Mouse (Mus musculus): ENCODE measurements around the gene Epx. TPM values are rescaled to one million over a fixed set of nuclear protein-coding genes. Genes with fewer than 3 reads are reported as not detected.
"Not testable (repeated sequence)": the region's sequence is repeated elsewhere in the genome, so short reads cannot be mapped to it uniquely, and the experiment has no call there.

The Epx gene
- not detected for total RNA-seq (2021)
- long read RNA-seq, experiment 1 = 0 reads
- long read RNA-seq, experiment 2 = 0 reads

DNA sequence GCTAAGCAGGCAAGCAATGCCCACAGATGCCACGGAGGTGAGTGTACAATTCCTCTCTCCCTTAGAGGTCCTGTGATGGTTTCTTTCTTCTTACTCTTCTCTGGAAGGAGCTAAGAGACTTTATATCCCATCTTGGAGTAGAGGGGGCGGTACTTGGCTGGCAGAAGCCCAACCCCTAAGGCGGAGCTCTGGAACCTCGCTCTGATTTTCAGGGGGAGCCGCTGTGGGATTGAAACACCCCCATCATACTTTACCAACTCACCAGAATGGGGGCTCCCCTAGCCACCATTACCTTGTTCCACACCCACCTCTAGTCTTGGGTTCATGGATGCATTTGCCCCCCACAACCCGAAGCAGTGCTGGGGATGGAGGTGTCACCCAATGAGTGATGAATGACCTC, at the start of gene Epx:
Epx (minus strand) TSS at position 101 of the 400 bp plus-strand sequence.
- no peak for DNase-seq
- intact Hi-C loops (cut with DNase I; ENCODE audit: low total_unique reads) = no loop called here

DNA sequence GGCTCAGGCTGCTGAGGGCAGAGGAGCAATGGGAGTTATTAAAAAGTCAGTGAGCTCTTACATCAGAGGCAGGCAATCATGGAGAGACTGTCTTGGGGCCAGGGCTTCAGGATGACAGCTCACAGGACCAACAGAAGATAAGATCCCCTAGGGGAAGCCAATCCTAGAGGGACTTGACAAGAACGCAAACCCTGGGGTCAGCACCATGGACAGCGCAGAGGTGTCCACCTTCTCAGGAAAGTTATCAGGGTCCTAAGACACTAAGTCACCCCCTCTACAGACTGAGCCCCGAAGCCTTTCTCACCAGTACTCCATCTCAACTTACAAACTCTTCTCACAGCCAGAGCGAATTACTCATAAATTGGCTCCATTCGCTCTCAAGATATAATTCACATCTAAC, 45.6 kb upstream of the Epx start, which contains the start of gene Olfr464:
Olfr464 (minus strand) TSS at position 2 of the 400 bp plus-strand sequence.
- intact Hi-C loops (cut with DNase I; ENCODE audit: low total_unique reads) = no loop called here
- peak; percentile 13 for DNase-seq

DNA sequence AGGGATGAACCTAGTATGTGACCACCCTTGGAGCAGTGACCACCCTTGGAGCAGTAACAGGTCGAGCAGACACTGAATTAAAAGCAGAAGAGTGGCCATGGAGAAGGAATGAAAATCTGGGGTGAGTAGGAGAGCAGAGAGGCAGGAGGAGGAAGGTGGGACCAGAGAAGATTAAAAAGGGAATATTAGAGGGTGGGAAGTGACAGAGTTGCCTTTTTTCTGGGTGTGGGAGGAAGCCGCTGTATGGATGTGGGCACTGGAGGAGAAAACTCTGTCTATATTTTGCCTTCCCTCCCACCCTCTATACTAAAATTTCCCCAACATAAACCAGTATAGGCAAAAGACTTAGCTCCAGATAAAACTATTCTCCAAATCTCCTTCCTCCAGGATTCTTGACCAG, 45.0 kb upstream of the Epx start:
- intact Hi-C loops (cut with DNase I; ENCODE audit: low total_unique reads) = no loop called here
- no peak for DNase-seq

DNA sequence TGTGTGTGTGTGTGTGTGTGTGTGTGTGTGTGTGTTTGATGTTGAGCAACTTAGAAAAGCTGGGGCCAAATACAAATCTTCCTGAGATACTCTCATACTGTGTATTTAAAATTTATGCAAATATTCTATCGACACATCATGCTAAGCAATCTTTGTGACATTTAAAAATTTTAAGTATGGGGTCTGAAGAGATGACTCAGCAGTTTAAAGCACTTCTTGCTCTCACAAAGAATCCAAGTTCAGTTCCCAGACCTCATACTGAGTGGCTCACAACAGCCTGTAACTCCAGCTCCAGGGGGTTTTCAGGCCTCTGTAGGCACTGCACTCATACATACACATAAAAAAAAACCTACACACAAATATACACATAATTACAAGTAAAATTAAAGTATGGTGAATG, 40.7 kb upstream of the Epx start:
- DNase-seq = no peak
- intact Hi-C loops (cut with DNase I; ENCODE audit: low total_unique reads) = no loop called here

DNA sequence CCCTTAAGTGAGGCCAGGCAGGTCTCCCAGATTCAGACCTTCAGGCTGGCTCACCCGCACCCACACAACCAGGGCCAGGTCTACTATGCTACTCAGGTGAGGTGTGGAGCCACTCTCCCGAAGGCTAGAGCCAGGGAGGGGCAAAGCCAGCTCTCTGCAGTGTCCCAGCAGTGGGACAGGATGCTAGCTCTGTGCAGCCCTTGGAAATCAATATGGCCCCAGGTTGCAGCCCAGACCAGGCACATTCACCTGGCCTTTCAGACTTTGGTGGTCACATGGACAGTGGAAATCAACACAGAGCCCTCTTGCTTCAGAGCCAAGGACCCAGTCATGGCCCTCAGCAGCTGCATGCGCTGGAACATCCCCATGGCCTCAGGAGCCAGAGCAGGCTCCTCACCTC, 29.0 kb upstream of the Epx start:
- intact Hi-C loops (cut with DNase I; ENCODE audit: low total_unique reads) = no loop called here
- DNase-seq = no peak

DNA sequence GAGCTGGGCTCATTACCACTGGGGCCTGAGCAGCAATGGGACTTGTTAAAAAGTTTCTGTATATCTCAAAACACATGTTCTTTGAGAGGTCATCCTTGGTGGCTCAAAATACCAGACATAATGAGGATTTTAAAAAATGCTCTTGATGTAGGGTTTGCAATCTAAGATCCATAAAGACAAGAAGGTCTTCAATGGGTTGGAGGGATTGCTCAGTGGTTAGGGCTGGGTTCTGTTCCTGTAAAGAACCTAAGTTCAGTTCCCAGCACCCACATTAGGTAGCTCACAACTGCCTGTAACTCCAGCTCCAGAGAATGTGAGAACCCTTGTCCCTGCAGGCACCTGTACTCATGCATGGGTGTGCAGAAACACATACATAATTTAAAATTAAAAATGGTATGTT, 22.0 kb upstream of the Epx start, which contains the start of gene Olfr463:
Olfr463 (minus strand) TSS at position 101 of the 400 bp plus-strand sequence.
- DNase-seq = no peak
- intact Hi-C loops (cut with DNase I; ENCODE audit: low total_unique reads) = no loop called here

DNA sequence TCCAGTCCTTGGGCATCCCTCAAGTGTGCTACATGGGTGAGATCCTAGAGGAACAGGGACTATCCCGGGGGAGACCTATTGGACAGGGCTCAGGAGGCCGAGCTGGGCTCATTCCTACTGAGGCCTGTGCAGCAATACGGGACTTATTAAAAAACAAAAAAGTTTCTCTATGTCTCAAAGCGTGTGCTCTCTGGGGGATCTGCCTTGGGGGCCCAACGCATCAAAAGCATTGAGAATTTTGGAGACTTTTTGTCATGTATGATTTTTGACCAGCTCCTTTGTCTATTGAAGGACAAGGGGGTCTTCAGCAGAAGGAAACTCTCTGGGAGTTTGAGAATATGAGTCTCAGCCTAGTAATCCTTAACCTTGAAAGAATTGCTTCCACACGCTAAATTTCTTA, 16.8 kb upstream of the Epx start, which contains the start of gene Olfr462:
Olfr462 (minus strand) TSS at position 101 of the 400 bp plus-strand sequence.
- intact Hi-C loops (cut with DNase I; ENCODE audit: low total_unique reads) = no loop called here

DNA sequence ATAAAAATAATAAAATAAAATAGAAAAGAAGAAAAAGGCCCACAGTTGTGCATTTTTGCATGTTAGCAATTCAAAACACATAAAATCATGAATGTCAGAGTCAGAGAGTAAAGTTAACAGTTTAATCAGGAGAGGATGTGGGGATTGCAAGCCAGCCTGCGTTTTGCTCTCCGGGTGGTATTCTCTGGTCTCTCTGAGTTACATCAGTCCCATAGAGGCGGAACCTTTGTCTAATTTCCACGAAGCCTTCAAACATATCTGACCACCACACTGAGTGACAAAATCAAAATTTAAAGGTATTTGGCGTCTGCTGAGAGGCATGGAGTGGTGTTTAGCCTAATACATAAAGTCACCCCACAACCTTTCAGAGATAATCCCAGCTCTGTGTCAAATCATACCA, 9.5 kb upstream of the Epx start:
- DNase-seq = no peak
- intact Hi-C loops (cut with DNase I; ENCODE audit: low total_unique reads) = no loop called here

More for the DNA sequence above, 16.8 kb upstream of the Epx start, which contains the start of gene Olfr462:
- DNase-seq = no peak

DNA sequence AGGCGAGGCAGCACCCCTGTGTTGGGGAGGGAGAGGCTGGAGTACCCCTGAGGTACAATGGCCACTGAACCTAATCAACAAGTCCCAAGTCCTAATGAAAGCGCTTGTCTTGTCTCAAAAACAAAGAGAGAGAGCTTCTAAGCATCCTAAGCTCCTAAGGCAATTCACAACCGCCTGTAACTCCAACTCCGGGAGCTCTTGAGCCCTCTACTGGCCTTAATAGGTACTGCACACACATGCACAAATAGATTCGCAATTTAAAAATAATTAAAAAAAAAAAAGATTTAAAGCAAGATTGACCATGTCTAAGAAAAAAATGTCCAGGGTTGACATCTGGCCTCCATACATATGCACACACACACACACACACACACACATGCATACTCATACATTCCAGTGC, 8.2 kb upstream of the Epx start:
- intact Hi-C loops (cut with DNase I; ENCODE audit: low total_unique reads) = no loop called here
- DNase-seq = no peak

DNA sequence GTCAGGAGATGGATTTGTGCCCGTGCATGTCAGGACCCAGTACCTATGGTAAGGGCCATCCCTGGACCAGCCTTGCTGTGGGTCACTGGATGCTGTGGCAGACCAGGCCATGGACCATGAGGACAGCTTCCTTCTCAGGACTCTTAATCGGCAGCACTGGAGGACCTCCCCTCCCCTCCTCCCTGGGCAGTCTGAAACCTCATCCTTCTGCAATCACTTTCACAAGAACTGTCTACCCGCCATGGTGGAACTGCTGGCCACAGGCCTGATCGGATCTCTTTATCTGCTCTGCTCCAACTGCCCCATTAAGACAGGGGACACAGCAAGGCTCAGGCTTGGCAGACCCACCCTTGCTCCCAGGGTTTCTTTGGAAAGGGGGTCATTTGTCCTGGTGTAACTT, 6.4 kb upstream of the Epx start:
- DNase-seq = no peak
- intact Hi-C loops (cut with DNase I; ENCODE audit: low total_unique reads) = no loop called here

DNA sequence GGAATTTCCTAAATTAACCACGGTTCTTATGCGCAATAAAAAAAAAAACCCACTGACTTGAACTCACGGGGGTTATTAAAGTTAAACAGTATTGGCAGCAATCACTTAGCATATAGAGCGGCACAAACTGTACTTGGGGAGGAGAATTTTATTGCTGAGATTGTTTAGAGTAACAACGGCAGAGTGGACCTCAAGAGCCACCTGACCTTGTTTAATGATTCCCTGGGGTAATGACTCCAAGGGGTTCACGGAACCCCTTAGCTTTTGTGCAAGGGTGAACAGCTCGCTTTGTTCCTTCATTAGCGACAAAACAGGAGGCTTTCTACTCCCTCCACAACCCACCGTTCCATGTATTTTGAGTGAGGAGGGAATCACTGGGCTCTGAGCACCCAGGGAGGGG, 4.5 kb upstream of the Epx start:
- intact Hi-C loops (cut with DNase I; ENCODE audit: low total_unique reads) = no loop called here
- DNase-seq = no peak

DNA sequence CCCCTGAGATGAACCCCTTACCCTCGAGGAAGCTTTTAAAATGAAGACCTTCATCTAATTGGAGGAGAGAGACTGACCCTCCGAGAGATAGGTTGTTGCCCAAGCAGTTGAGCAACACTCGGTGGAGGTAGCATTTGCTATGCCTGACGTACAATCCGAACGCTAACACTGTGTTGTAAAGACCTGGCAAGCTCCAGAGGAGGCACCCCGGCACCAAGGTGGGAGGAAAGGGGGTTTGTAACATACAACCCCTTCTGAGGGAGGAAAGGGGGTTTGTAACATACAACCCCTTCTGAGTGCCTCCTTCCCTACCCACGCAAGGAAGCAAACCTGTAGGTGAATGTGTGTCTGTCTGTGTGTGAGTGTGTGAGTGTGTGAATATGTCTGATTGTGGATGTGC, 3.6 kb downstream of the Epx start:
- intact Hi-C loops (cut with DNase I; ENCODE audit: low total_unique reads) = no loop called here
- DNase-seq = no peak

DNA sequence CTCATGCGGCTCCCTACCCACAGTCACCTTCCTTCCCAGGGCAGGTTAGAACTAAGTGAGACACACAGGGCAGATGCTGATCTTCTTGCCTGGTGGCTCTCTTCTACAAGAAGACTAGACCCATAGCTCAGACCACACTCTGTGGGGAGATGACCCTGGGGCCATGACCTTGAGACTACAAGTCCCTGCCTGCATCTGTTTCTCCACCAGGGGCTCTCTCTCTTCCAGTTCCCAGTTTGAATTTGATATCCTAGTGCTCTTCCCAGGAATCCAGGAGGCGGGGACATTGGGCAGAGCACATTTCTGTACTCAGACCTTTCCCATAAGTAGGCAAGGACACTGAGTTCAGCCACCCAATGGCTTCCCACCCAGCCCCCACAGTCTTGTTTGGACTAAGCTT, 5.2 kb downstream of the Epx start:
- intact Hi-C loops (cut with DNase I; ENCODE audit: low total_unique reads) = no loop called here
- DNase-seq = no peak

DNA sequence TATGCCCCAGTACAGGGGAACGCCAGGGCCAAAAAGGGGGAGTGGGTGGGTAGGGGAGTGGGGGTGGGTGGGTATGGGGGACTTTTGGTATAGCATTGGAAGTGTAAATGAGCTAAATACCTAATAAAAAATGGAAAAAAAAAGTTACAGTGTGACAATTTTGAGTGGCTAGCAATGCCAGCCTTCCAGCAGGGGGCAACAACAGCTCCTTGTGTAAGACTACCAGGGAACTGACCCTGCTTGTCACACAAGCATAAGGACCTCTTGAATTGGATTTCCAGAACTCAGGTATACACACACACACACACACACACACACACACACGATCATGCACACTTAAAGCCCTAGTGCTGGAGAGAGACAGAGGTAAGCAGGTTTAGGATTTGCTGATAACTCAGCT, 8.4 kb downstream of the Epx start:
- DNase-seq; intact Hi-C loops (cut with DNase I; ENCODE audit: low total_unique reads): not testable (repeated sequence)

DNA sequence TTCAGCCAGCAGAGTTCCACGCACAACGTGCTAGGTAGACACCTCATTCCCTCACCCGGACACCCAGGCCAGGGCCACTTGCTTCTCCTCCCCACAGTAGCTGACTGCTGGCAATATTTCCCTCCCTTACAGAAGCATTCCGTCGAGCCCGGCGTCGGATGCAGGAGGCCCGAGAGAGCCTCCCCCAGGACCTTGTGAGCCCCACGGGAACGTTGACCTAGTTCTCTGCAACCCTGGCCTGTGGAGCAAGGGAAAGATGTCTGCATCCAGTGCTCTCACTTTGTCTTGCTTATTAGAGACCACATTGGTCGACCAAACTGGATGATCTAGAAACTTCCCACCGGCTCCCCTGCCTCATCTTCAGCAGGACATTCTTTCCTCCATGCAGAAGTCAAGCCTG, 12.5 kb downstream of the Epx start:
- DNase-seq = no peak
- intact Hi-C loops (cut with DNase I; ENCODE audit: low total_unique reads) = no loop called here

DNA sequence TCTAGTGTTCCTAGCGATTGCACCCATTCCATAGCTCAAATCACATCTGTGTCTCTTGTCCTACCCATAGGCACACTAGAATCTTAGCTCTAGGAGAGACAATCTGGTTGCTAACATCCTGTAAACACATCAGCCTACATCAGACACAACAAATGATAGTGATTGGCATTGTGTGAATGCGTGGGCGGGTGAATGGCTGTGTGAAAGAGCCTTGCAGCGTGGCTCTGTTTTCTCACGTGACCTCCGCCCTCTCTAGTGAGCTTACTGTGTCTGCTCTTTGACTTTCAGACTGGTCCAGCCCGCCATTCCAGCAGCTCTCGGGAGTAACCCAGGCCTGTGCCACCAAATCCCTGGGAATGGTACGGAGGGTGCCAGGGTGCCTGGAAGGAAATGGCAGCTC, 14.9 kb downstream of the Epx start:
- intact Hi-C loops (cut with DNase I; ENCODE audit: low total_unique reads) = no loop called here
- DNase-seq = no peak

DNA sequence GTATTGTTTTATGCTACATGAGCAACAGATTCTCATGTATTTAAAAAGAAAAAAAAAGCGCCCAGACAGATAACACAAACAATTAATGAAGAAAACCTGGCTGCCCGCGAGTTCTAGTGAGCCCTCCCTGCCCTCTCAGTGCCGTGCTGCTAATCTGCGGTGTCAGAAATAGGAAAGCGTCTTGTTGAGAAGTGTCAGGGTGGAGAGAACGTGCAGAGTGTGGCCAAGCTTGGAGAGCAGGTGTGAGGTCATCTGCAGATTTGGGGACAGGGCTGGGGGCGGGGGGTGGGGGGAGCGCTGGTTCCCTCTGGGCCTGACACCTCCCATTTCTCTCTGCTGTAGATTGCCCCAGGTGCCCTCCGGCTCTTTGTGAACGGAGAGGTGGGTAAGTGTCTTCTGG, 16.1 kb downstream of the Epx start:
- intact Hi-C loops (cut with DNase I; ENCODE audit: low total_unique reads) = no loop called here
- DNase-seq = no peak

DNA sequence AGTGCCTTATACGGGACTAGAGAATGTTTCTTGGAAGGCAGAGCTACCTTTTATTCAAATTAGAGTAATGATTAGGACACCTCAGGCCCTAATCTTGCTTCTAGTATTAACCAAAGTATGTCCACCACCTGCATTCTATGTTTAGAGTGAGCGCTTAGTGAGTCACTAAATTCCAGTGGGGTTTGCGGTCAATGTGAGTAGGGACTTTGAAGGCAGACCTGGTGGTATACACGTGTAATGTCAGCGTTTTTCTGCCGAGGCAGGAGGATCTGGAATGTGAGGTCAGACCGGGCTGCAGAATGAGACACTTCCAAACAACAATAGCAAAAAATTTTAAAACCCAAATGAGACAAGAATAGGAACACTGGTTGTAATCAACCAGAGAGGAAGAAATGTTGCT, 20.8 kb downstream of the Epx start:
- no peak for DNase-seq
- intact Hi-C loops (cut with DNase I; ENCODE audit: low total_unique reads) = no loop called here

DNA sequence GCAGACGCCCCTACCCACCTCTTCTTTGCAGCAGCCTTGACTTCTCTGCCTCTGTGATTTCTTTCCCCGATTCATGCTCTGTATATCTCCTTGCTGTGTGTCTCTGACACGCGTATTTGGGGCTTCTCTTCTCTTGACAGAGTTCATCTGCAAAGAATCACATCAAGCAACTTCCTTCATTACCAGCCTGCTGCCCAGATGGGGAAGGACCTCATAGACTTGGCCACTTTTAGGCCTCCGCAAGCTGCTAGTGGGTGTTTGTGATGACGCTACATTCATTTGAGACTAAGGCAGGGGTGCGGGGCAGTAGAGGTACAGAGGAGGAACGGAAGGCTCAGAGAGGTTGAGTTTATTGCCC, 21.8 kb downstream of the Epx start:
- DNase-seq = no peak
- intact Hi-C loops (cut with DNase I; ENCODE audit: low total_unique reads) = no loop called here

DNA sequence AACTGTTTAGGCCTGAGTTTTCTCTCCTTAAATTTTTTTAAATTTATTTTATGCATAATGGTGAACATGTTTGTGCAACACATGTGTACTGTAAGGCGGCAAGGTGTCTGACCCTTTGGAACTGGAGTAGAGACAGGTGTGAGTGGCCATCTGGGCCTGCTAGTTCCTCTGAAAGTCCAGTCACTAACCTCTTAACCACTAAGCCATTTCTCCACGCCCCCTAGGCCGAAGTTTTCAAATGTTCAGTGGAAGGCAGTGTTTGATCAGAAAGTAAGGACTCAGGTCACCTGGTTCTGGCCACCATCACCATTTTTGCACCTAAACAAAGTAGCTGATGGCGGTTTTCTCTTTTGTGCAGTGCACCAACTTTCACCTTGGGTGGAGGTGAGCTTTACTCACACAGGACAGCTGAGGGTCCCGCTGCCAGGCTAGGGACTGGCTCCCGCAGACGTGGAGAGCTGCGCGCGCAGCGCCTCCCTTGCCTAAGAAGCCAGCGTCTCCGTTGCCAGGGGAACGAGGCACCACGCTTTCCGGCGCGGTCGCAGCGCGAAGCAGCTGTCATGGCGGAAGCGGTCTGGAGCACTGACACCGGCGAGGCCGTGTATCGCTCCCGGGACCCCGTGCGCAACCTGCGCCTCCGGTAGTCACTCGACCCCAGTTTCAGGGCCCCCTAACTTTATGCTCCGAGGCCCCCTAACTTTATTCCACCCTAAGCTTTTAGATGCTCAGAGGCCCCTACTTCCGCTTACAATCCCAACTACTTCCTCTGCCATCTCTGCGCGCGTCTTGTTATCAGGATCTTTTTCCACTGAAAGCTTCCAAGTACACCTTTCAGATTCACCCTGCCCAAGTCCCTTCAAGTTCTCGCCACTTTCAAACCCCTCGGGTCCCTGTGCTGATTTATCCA, 22.4 kb downstream of the Epx start, which contains the start of gene Mks1:
Mks1 (plus strand) TSS at position 526 of the 907 bp plus-strand sequence.
- intact Hi-C loops (cut with DNase I; ENCODE audit: low total_unique reads) = no loop called here
- peak; percentile 93 for DNase-seq

DNA sequence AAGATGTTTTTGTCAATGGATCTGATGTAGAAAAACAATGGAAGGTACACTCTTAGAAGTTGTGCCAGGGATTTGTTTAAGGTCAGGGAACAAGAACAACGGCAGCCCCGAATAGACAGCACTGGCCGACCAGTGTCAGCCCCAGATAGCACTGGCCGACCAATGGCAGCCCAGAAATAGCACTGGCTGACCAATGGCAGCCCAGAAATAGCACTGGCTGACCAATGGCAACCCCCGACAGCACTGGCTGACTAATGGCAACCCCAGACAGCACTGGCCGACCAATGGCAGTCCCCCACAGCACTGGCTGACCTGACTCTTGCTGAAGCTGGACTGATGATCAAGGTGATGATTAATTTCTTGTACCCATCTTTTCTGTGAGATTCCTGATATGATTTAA, 27.5 kb downstream of the Epx start:
- DNase-seq = no peak
- intact Hi-C loops (cut with DNase I; ENCODE audit: low total_unique reads) = no loop called here
